Comparison of ENCODE assay signal across 21 mouse cellular contexts in the genomic region with DNA sequence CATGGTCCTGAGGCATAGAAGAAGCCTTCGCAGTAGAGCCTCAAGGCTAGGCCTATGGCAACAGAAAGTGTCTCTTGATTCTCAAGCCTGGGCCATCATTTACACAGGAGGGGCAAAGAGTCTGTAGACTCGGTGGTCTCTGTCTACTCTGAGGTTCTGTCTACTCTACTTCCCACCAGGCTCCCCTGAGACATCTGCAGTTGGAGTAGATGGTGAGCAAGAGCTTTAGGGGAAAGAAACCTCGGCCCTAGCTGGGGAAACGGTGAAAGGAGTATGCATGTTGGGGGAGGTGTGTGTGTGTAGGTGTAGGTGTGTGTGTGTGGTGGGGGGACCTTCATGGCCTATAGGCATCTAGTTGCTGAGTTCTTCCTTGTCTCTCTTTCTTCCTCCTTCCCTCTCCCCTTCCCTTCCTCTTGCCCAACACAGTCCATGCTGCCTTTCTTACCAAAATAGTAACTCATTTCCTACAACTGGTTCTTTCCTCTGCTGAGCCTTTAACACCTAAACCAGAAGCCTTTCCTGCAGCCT. TPM values are rescaled to one million over a fixed set of nuclear protein-coding genes. Genes with fewer than 3 reads are reported as not detected.
"Had no signal": no experiment of that assay in that cellular context is flagged by ENCODE, and none has a peak within 500 bp of the region (broad histone marks: within the 10 kb centered on the region; RNA-seq: fewer than 3 reads in every experiment).

No protein-coding gene starts in this region.

- H3K4me3 ChIP-seq: liver, embryonic 12.5 days; midbrain, embryonic 10.5 days; midbrain, embryonic 12.5 days; myocyte; neural tube, embryonic 12.5 days had no signal

- H3K27ac ChIP-seq: liver, embryonic 12.5 days; liver, embryonic 14.5 days; midbrain, embryonic 10.5 days; midbrain, embryonic 12.5 days; neural tube, embryonic 12.5 days had no signal

- H3K4me2 ChIP-seq: liver, embryonic 12.5 days; lung, embryonic 14.5 days; midbrain, embryonic 12.5 days; neural tube, embryonic 12.5 days had no signal

- H3K9me3 ChIP-seq: liver, embryonic 12.5 days; midbrain, embryonic 10.5 days; midbrain, embryonic 12.5 days; neural tube, embryonic 12.5 days had no signal

- DNase-seq: lung, adult 18-20 months; lung, embryonic 14.5 days; lung, postnatal 10 days; lung, postnatal 4 days; midbrain, embryonic 14.5 days; right cerebral cortex, postnatal 25 days; right cerebral cortex, postnatal 4 days; spleen, adult 18-20 months; thymus, postnatal 14 days had no signal

- H3K9ac ChIP-seq: liver, embryonic 12.5 days; liver, embryonic 14.5 days; lung, embryonic 14.5 days; midbrain, embryonic 12.5 days; neural tube, embryonic 12.5 days had no signal

- H3K27me3 ChIP-seq: liver, embryonic 12.5 days; midbrain, embryonic 12.5 days; neural tube, embryonic 12.5 days had no signal

RNA-seq across cellular contexts. Expression of a gene that starts 50.7 kb away (rescaled TPM):
- total RNA-seq: megakaryocyte-erythroid progenitor cell, adult 5-6 weeks; neutrophil, adult 5-6 weeks had no signal
- polyA plus RNA-seq: liver, embryonic 12.5 days; liver, embryonic 14.5 days; liver, embryonic 16.5 days; lung, embryonic 14.5 days; lung, embryonic 16.5 days; midbrain, embryonic 14.5 days; myocyte; neural tube, embryonic 12.5 days; small intestine, adult 2 months; stomach, embryonic 16.5 days had no signal
